Mouse (Mus musculus) embryonic facial prominence, embryonic 13.5 days (tissue): ENCODE measurements around the gene Gm15130. TPM values are rescaled to one million over a fixed set of nuclear protein-coding genes. Genes with fewer than 3 reads are reported as not detected.

Source experiments
- ATAC-seq: fragments of 200-750 bp; cut with Nextera tagmentation; 2 replicates; pipeline ENCODE4 v1.8.0; 2017; ENCODE audit warnings: low read depth; ENCODE audit not compliant: insufficient number of reproducible peaks, insufficient read depth, low FRiP score, low TSS enrichment
- H3K27ac ChIP-seq: fragments of 300-500 bp; sonication (generic); 2 replicates; pipeline ENCODE4 v1.5.1; 2015; ENCODE audit warnings: moderate library complexity, mild to moderate bottlenecking, inconsistent platforms
- H3K27me3 ChIP-seq: fragments of 300-500 bp; sonication (generic); 2 replicates; pipeline ENCODE4 v1.6.1; 2015; ENCODE audit warnings: mild to moderate bottlenecking, inconsistent platforms
- H3K36me3 ChIP-seq: fragments of 300-500 bp; sonication (generic); 2 replicates; pipeline ENCODE4 v1.6.1; 2015; ENCODE audit warnings: mild to moderate bottlenecking, inconsistent platforms
- H3K4me1 ChIP-seq: fragments of 300-500 bp; sonication (generic); 2 replicates; pipeline ENCODE4 v1.6.1; 2015; ENCODE audit warnings: inconsistent platforms
- H3K4me2 ChIP-seq: fragments of 300-500 bp; sonication (generic); 2 replicates; pipeline ENCODE4 v1.6.1; 2015; ENCODE audit warnings: moderate library complexity, mild to moderate bottlenecking, inconsistent platforms
- H3K4me3 ChIP-seq: fragments of 300-500 bp; sonication (generic); 2 replicates; pipeline ENCODE4 v1.5.1; 2015; ENCODE audit warnings: mild to moderate bottlenecking, inconsistent platforms
- H3K9ac ChIP-seq: fragments of 300-500 bp; sonication (generic); 2 replicates; pipeline ENCODE4 v1.6.1; 2015; ENCODE audit warnings: mild to moderate bottlenecking, inconsistent platforms
- H3K9me3 ChIP-seq: fragments of 300-500 bp; sonication (generic); 2 replicates; pipeline ENCODE4 v1.6.1; 2016; ENCODE audit warnings: inconsistent platforms
- WGBS: fragments of 180-500 bp; shearing (Covaris S2); methylation state at CpG from one replicate; pipeline ENCODE4 v1.1.7; 2015; ENCODE audit warnings: mixed read lengths; 5-methylcytosine and 5-hydroxymethylcytosine counted together
- polyA plus RNA-seq: library from polyadenylated mRNA; unstranded; fragments of >200 nt; fragmentation: Nextera tagmentation; extraction: Ambion mirVana; gene quantifications from 2 replicates; pipeline ENCODE4 v1.2.1, GENCODE M21; 2015

Gm15130 gene
- polyA plus RNA-seq: not detected in 2 replicates

GRCm38 (mm10) chr2:111152836-111153235 lies at the start of gene Gm15130:
Gm15130 (minus strand) TSS chr2:111152936.
- Histone ChIP-seq H3K4me2 (no peak within 1 kb of the TSS), H3K27me3 (no peaks in the 10 kb centered on the region), H3K27ac (no peak within 1 kb of the TSS), H3K4me1 (no peaks in the 10 kb centered on the region), H3K9ac (no peak within 1 kb of the TSS), H3K4me3 (no peak within 1 kb of the TSS), H3K36me3 (no peaks in the 10 kb centered on the region), H3K9me3 (no peaks in the 10 kb centered on the region)
- ATAC-seq: no peak
- 80% methylated on average over 2 of the region's 2 CpGs for WGBS

- no peak for ATAC-seq
- Histone ChIP-seq H3K36me3 (no peaks in the 10 kb centered on the region), H3K27ac (no peak overlapping the region), H3K9ac (no peak overlapping the region), H3K4me3 (no peak overlapping the region), H3K4me2 (no peak overlapping the region), H3K9me3 (no peaks in the 10 kb centered on the region), H3K4me1 (no peaks in the 10 kb centered on the region), H3K27me3 (no peaks in the 10 kb centered on the region)
- WGBS: 95% methylated on average over 11 of the region's 11 CpGs
These were observed 29.3 kb upstream of the Gm15130 start for GRCm38 (mm10) chr2:111182068-111182467.

- H3K27me3 ChIP-seq: no peaks in the 10 kb centered on the region
- no peak overlapping the region for H3K27ac ChIP-seq
- H3K9me3 ChIP-seq: no peaks in the 10 kb centered on the region
- no peak overlapping the region for H3K9ac ChIP-seq
- no peak for ATAC-seq
- H3K4me3 ChIP-seq: no peak overlapping the region
- WGBS: 32% methylated on average over 5 of the region's 5 CpGs
- no peak overlapping the region for H3K4me2 ChIP-seq
- H3K4me1 ChIP-seq: no peaks in the 10 kb centered on the region
- H3K36me3 ChIP-seq: no peaks in the 10 kb centered on the region
These were observed 17.0 kb downstream of the Gm15130 start for GRCm38 (mm10) chr2:111135739-111136138.

GRCm38 (mm10) chr2:111105882-111106281 lies 46.9 kb downstream of the Gm15130 start, which contains the start of gene Gm13941:
Gm13941 (minus strand) TSS chr2:111105982.
- H3K4me1 ChIP-seq: no peaks in the 10 kb centered on the region
- H3K27me3 ChIP-seq: no peaks in the 10 kb centered on the region
- H3K9ac ChIP-seq: no peak within 1 kb of the TSS
- H3K9me3 ChIP-seq: no peaks in the 10 kb centered on the region
- H3K27ac ChIP-seq: no peak within 1 kb of the TSS
- ATAC-seq: no peak
- no peak within 1 kb of the TSS for H3K4me2 ChIP-seq
- no peak within 1 kb of the TSS for H3K4me3 ChIP-seq
- no peaks in the 10 kb centered on the region for H3K36me3 ChIP-seq

Other genes with a start within 250 kb of the Gm15130 start
- gene Ano3, start 202.0 kb downstream of the Gm15130 start, polyA plus RNA-seq: 0.14 TPM in 2 replicates
- not detected in 2 replicates for gene Gm13941, start 47.0 kb downstream of the Gm15130 start, polyA plus RNA-seq
- not detected in 2 replicates for gene 4930430A15Rik, start 76.7 kb upstream of the Gm15130 start, polyA plus RNA-seq
- not detected in 2 replicates for gene Olfr1275, start 82.3 kb upstream of the Gm15130 start, polyA plus RNA-seq
- not detected in 2 replicates for gene Olfr1276, start 101.6 kb upstream of the Gm15130 start, polyA plus RNA-seq
- not detected in 2 replicates for gene Olfr1277, start 121.2 kb upstream of the Gm15130 start, polyA plus RNA-seq
- not detected in 2 replicates for gene Olfr1278, start 137.2 kb upstream of the Gm15130 start, polyA plus RNA-seq
- not detected in 2 replicates for gene Olfr1279, start 147.7 kb upstream of the Gm15130 start, polyA plus RNA-seq
- not detected in 2 replicates for gene Olfr1280, start 161.1 kb upstream of the Gm15130 start, polyA plus RNA-seq
- gene Olfr1281, start 173.6 kb upstream of the Gm15130 start, polyA plus RNA-seq: not detected in 2 replicates
- not detected in 2 replicates for gene Olfr1282, start 183.1 kb upstream of the Gm15130 start, polyA plus RNA-seq
- not detected in 2 replicates for gene Olfr1283, start 213.9 kb upstream of the Gm15130 start, polyA plus RNA-seq
- not detected in 2 replicates for gene Olfr1284, start 222.6 kb upstream of the Gm15130 start, polyA plus RNA-seq